Mouse (Mus musculus) myocyte (in vitro differentiated cells): ENCODE results near the gene Gm20604.

ENCODE experiments used
- E2F4 ChIP-seq: IDR thresholded peaks from one replicate; pipeline ENCODE4 v1.6.1; 2011; ENCODE audit warnings: mild to moderate bottlenecking, control low read depth, moderate library complexity; ENCODE audit not compliant: insufficient read depth
- MAX ChIP-seq: IDR thresholded peaks from one replicate; pipeline ENCODE4 v1.6.1; 2011; ENCODE audit warnings: low read depth, mild to moderate bottlenecking, control low read depth
- MYOD1 ChIP-seq, 3 experiments: IDR thresholded peaks; one replicate each; pipeline ENCODE4 v1.6.1; 2011; ENCODE audit warnings: control low read depth in 2 of 3, low read depth in 2 of 3, mild to moderate bottlenecking in 2 of 3, moderate library complexity in 1 of 3; ENCODE audit not compliant: insufficient read length in 2 of 3, control insufficient read depth in 1 of 3
- MYOG ChIP-seq, 3 experiments: IDR thresholded peaks; one replicate each; pipeline ENCODE4 v1.6.1; 2011; ENCODE audit warnings: control low read depth in 2 of 3, low read depth in 2 of 3, mild to moderate bottlenecking in 2 of 3; ENCODE audit not compliant: insufficient read length in 2 of 3, control insufficient read depth in 1 of 3, insufficient read depth in 1 of 3
- POLR2A ChIP-seq: IDR thresholded peaks from one replicate; pipeline ENCODE4 v1.6.1; 2011; ENCODE audit warnings: low read depth, mild to moderate bottlenecking, control low read depth, moderate library complexity; ENCODE audit not compliant: insufficient read length
- POLR2AphosphoS2 ChIP-seq: IDR thresholded peaks from one replicate; pipeline ENCODE4 v1.6.1; 2011; ENCODE audit warnings: low read depth, control low read depth; ENCODE audit not compliant: insufficient read length
- TCF12 ChIP-seq: IDR thresholded peaks from one replicate; pipeline ENCODE4 v1.6.1; 2011; ENCODE audit warnings: mild to moderate bottlenecking, control low read depth; ENCODE audit not compliant: poor library complexity, insufficient read depth, severe bottlenecking
- USF1 ChIP-seq: IDR thresholded peaks from one replicate; pipeline ENCODE4 v1.6.1; 2011; ENCODE audit warnings: low read depth, mild to moderate bottlenecking, control low read depth, moderate library complexity

- TF ChIP-seq POLR2A (no peak), MAX (no peak), TCF12 (no peak), MYOD1 (IDR thresholded peaks at IDR 0.05; ENCODE audit: control insufficient read depth in 1 of 3, insufficient read length in 2 of 3, low read depth in 2 of 3) (no peak), MYOG (IDR thresholded peaks at IDR 0.05; ENCODE audit: control insufficient read depth in 1 of 3, insufficient read depth in 1 of 3, insufficient read length in 2 of 3, low read depth in 2 of 3) (no peak), E2F4 (no peak), USF1 (no peak), POLR2AphosphoS2 (no peak)
These were observed 56.7 kb downstream of the Gm20604 start for GRCm38 (mm10) chr12:102701691-102702207.
